Mouse (Mus musculus) megakaryocyte progenitor cell, adult 5-6 weeks (primary cell): ENCODE data around the gene Slco4c1. TPM values are rescaled to one million over a fixed set of nuclear protein-coding genes. Genes with fewer than 3 reads are reported as not detected.
A peak's percentile ranks its signal among the peaks of the same experiment; 100 is the strongest.

ENCODE experiments used
- ATAC-seq: replicated peaks from 2 replicates; pipeline ENCODE4 v1.8.0; 2016; ENCODE audit warnings: mild to moderate bottlenecking, moderate TSS enrichment, inconsistent platforms; ENCODE audit not compliant: poor library complexity
- total RNA-seq, 2 experiments: library from RNA; stranded (forward) in 1 of 2; stranded (reverse) in 1 of 2; fragments of 157-497, 149-512 nt in 1 of 2; fragments of 200-1000 nt in 1 of 2; gene quantifications; 2 replicates each; pipeline versions ENCODE4 v1.2.3 to v1.2.4; 2015 to 2017

Slco4c1 gene
- 3.3 and 3.6 TPM in 2 replicates for total RNA-seq (2015)
- 1.7 and 2.1 TPM in 2 replicates for total RNA-seq (2017)

DNA sequence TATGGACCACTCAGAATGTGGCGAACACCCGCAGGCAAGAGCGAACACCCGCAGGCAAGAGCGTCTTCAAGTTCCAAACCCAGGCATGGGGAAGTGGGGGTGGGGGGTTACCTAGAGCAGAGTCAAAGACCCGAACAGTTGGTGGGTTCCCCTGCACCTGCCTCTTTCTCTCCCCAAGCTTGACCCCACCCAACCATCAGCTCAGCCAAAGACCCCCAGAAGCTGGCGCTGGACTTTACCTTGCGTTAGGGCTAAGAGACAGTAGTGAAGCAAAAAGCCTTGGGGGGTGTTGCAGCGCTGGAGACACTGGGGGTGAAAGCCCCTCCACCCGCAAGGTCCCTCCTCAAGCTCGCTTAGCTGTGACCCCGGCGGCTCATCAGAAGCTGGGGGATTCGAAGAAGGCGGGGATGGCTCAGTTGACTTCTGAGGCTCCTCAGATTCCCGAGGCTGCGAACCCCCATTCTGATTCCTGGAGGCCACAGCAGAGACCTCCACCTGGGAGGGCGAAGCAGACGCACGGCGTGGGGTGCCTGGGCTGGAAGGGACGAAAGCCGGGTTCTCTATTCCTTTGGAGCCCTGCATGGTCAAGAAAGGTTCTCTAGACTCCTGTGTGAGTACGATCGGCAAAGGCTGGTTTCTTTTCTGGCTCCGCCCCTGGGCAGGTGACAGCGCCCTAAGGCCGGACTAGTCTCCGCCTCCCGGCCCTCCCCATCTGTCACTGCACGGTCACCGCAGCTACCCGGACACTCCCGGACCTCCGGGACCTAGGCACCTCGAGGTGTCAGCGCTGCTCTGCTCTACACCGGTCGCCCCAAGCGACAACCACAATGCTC, at the start of gene Slco4c1:
Slco4c1 (minus strand) TSS at position 644 of the 833 bp plus-strand sequence.
- ATAC-seq: peak; percentile 89

DNA sequence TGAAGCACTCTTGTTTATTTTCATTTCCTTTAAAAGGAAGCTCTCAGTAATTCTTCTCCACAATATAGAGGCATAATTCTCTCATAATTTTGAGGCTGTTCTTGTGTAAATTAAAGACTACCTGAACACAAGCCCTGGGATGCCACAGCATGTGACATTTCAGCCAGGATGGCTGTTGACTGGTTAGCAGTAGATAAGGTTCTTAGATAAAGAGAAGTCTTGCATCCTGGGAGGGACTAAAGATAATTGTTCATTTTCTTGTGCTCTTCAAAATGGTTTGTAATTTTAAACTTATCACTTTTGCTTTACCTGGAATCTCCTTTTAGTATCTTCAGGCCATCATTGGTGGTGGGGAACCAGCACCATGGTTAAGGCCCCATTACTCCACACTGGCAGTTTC, 45.4 kb upstream of the Slco4c1 start:
- no peak for ATAC-seq

DNA sequence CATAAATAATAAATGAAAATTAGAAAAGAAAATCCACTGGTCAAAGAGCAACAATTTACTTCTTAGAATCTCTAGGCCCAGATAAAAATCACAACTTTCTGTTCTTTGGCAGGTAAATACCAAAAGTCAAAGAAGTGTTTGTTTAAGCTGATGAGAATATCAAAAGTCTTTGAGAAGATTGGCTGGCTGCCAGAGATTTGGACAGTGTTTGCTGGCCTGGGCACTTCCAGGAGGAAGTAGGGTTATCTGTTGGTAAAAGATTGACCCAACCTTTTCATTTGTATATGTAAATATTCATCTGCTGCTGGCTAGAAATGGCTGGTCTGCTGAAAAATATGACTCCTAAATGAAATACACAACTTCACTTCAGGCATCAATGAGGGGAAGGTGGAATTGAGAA, 11.8 kb upstream of the Slco4c1 start:
- no peak for ATAC-seq

DNA sequence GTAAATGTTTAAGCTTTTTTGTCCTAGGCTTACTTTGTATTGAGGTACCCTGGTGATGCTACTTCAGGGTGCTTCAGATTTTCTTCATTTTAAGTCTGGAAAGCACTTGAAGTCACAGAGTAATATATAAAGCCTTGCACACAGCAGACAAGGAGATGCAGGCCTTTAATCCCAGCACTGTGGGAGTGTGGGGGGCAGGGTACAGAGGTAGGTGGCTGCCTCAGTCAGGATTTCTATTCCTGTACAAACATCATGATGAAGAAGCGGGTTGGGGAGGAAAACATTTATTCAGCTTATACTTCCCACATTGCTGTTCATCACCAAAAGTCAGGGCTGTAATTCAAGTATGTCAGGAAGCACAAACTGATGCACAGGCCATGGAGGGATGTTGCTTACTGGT, 6.6 kb upstream of the Slco4c1 start:
- ATAC-seq: no peak

DNA sequence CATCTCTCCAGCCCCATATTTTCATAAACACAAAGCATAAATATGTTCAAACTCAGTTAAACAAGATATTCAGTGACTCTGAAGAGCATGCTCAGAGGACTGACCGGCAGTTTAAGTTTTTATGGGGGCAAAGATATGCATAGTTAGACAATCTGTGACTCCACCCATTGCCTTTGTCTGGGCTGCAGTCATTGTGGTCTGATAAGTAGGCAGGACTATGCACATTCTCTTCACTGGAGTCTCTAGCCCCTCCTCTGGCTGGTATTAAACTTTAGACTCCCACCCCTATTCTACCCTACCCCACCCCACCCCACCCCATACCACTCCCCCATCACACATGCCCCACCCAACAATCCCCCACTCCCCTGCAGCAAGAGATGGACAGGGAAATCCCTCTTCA, 4.1 kb upstream of the Slco4c1 start:
- ATAC-seq: no peak

DNA sequence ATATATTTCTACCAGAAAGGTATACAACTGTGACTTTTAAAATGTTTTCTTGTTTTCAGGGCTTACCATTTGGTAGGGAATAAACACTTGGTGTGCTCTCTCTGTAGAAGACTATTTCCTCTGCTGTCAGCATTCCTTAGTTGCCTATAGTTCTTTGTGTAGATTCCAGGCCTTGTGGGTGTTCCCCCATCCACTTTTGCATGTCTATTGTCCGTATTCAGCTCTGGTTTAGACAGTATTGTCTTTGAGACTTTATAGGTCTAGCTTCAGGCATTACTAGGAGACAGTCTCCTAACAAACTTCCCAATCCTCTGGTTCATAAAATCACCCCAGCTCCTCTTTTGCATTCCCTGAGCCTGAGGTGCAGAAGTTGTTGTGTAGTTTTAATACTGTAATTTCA, 2.7 kb upstream of the Slco4c1 start:
- ATAC-seq: no peak

DNA sequence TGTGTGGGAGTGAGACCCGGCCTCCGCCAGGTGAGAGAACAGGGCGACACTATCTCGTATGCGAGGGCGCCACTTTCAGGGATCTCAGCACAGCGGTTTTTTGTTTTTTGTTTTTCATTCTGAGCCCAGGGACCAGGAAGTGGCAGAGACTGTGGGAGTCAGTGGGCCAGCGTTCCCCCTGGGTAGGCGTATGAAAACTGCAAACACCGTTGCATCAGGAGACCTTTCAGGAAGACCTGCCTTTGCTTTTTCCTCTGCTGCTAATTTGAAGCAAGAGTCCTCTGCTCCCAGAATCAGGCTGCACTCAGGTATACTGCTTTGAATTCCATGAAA, 356 bp upstream of the Slco4c1 start:
- ATAC-seq: peak; percentile 47

DNA sequence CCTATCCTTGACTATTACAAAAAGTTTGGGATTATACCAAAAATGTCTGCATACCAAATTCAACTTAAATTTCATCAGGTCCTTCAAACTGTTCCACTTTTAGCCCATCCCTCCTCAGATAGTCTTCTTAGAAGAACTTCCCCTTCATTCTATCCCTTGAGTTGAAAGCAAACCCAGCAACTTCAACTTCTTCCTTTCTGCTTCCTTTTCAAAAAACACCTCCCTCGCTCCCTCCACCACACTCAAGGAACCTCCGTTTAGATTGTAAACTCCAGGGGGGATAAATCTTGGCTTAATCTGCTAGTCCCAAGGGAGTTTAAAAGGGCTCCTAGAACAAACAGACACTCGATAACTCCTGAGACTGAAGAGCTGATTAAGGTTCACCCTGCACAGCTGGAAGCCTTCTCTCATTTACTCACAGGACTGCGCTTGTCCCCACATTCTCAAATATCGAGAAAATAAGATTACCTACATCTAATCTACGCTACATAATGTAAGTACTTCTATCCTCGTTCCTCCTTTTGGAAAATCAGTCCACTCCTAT, 1.1 kb downstream of the Slco4c1 start:
- peak; percentile 30 for ATAC-seq

DNA sequence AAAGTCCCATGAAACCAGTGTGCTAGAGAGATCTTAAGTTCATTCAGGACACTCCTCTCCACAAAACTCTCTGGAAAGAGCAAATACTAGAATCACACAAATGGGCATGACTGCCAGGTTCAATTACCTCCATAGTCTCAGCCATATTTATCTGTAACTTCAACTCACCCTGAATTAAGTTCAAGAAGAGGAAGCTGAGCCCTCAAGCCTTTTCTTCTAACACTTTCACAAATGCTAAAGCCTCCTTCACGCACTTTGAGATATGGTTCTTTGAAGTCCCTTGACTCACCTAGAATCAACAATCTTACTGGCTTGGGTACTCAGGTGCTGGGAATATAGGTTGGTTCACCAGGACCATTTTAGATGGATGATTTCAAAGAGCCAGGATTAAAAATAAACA, 3.2 kb downstream of the Slco4c1 start:
- ATAC-seq: no peak

DNA sequence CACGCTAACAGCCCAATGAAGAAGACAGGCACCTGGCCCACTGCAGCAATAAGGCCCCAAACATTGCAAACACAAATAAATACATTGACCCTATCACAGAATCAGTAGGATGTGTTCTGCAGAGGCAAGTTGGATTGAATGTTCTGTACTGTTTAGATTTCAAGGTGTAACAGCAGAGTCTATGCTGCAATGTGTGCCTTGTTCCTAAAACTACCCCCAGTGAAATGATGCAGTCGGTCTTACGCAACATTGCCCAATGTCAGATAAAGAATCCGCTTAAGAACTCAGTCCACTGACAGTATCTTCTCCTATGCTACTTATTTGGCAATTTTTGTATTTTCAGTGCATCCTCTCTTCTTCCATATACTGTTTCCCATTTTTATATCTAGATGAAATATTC, 6.0 kb downstream of the Slco4c1 start:
- peak; percentile 98 for ATAC-seq

DNA sequence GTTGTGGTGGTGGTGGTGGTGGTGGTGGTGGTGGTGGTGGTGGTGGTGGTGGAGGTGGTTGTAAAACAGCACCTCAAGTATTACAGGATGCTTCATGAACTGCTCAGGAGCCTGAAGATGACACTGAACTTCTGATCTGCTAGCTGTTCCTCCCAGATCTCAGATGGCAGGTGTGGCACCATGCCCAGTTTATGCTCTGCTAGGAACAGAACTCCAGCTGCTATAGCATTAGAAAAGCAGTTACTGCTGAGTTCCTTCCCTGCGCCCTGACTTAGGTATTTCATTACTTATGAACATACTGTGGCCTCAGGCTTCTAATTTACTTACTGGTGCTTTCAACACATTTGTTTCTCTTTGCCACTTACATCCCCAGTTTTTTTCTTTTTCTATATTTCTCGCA, 7.9 kb downstream of the Slco4c1 start:
- no peak for ATAC-seq

DNA sequence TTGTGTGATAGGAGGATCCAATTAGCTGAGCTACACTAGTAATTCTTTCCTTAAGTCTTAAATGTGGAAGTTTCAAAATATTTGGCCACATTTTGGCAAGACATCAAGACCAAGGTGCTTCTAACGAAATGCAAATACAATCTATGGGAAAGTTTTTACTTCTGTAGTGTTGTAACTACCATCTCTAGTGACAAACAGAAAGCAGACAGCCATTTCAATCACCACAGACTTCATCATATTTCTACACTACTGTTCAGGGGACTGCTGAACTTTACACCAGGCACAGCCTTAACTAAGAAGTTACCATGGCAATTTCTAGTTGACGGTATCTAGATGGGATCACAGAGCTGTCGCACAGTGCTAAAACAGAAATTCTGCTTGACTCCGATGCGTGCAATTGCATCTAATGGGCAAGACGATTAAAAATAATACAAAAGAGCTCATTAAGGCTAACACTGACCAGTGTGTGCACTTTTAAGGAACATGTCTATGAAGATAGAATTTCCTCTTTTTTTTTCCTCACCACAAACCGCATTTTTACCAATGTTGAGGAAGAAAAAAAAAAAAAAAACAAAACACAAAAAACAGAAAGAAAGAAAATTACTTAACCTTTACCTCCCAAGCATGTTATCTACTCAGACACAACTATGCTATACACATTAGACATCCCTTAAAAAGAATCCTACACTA, 11.8 kb downstream of the Slco4c1 start:
- peak; percentile 87 for ATAC-seq

DNA sequence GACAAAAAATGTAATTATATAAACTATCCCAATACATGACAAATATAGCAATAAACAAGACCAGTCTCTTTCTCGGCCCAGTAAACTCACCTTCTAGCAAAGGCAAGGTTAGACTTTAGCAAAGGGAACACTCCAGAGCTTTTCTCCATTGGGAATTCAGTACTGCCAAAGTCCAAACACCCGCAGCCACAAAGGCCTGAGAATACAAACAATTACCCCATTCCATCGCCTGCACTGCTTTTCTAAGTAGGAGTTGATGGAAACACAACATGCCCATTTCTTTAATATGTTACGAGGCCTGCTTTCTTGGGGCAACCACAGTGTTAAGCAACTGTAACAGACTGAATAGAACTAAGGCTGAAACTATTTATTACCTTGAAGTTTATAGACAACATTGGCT, 18.4 kb downstream of the Slco4c1 start:
- ATAC-seq: no peak

DNA sequence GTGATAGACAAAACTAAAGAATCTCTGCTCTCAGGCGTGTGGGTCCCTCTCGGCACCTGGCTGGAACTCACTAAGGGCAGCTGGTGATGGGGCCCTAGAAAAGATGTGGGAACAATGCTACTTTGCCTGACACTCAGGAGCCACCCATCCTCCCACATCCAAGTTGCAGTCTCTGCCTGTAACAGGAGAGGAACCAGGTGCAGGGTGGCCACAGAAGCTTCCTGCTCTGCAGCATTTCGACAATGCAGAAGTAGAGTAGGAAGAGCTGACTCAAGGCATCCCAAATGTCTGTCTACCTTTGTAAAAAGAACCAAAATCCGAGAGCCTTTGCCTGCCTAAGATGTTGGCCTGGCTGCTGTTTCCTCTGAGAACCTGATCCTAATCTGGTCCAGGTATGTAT, 22.9 kb downstream of the Slco4c1 start:
- peak; percentile 76 for ATAC-seq

DNA sequence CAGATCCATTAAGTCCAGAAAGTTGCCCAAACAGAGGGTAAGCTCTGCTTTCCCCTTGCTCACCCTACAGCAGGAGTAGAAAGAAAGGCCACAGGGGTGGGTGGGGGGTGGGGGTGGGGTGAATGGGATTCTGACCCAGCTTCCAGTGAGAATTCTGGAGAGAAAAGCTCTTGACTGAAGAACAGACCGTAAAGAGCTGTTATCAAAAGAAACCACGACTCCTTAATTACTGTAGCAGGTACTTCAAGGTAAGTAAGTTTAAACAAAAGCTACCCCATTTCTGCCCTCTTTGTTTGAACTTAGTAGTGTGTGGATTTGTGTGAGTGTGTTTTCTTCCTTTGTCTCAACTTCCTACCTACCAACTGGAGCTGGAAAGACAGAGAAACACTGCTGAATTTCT, 23.4 kb downstream of the Slco4c1 start:
- ATAC-seq: no peak

DNA sequence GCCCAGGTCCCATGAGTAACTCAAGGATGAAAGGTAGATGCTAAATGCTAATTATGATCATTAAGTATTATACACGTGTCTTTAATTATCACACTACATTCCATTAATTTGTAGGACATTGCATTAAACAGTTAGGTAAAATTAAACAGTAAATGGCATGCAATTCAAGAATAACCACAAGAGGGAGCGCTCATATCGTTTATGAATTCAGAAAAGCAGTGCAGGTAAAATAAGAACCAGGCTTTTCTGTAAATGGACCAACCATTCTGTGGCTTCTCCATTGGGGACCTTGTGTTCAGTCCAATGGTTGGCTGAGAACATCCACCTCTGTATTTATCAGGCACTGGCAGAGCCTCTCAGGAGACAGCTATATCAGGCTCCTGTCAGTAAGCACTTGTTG, 25.2 kb downstream of the Slco4c1 start:
- peak; percentile 86 for ATAC-seq

DNA sequence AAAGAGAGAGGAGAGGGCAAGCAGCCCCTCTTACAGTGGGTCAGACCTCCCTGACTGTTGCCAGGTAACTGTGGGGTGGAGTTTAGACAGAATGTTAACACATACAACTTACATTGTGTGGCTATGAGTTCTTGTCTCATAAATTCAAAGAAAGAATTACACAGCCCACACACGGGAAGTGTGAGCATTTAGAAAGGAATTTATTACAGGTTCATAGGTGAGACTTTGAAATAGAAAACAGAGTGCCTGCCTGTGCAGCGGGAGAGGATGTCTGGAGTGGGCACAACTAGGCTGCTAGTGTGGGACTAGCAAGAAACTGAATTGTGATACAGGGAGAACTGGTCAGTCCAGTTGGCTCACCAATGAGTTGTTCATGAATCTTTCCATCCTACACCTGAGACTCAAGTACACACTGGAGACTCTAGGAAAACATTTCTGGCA, 66.7 kb downstream of the Slco4c1 start:
- no peak for ATAC-seq

DNA sequence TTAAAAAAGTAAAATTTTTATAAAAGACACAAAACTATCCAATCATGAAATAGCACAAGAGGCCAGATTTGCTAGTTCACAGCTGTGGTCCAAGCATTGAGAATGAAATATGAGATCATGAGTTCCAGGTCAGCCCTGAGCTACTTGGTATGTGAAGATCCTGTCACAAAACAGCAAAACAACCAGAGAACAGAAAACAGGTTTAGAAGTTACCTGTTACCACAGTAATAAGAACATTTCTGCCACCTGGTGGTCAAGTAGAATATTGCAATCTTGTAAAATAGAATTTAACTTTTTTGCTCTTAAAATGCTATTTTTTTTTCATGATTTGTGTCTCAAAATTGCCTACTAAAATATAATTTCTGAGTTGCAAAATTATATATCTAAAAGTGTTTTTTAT, 70.4 kb downstream of the Slco4c1 start:
- ATAC-seq: peak; percentile 65; the same call in 1 of the 2 replicates

DNA sequence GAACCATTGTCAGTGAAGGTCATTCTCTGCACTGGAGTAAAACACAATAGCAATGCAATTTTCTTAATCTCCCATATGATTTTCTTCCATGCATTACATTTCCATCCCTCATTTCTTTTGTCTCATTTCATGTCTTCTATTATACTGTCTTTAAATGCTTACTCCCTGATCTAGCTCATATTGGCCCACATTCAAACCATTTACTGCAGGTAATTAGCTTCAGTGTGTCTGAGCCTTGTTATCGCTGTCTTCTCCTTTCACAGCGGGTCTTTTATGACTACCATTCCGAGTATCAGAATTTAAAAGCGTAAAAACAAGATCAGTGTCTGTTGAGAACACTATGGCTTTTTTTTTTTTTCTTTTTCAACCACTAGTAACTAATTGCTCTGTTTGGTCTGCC, 77.3 kb downstream of the Slco4c1 start:
- ATAC-seq: no peak

DNA sequence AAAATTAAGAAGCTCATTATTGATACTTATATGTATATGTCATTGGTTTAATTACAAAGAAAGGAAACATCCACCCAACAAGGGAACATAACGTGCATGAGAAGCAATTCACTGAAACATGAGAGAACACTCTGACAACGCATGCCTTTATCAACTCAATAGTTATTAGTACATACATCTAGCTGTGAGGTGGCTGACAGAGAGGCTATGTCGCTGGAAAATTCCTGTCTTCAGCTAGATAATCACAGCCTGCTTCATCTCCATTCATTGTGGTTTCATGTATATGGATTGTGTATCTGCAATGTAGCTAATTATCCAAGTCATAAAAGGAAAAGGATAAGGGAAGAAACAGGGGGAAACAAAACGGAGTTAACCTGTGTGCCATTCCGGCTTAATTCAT, 77.7 kb downstream of the Slco4c1 start:
- no peak for ATAC-seq

DNA sequence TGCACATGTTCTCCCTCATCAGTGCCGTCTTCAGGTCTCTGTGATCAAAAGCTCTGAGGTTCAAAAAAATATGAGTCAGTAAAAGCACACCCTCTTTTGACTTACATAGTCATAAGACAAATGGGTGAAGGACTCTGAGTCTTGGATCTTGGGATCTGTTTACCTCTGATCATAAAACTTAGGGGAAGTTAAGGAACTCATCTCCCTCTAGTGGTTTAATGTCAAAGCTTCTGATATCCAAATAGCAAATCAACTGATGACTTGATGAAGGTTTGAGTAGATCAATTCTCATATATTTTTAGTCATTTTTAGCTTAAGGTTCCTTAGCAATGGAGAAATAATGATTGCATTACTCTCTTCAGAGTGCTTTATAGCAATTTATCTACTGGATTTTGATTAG, 82.7 kb downstream of the Slco4c1 start:
- no peak for ATAC-seq

DNA sequence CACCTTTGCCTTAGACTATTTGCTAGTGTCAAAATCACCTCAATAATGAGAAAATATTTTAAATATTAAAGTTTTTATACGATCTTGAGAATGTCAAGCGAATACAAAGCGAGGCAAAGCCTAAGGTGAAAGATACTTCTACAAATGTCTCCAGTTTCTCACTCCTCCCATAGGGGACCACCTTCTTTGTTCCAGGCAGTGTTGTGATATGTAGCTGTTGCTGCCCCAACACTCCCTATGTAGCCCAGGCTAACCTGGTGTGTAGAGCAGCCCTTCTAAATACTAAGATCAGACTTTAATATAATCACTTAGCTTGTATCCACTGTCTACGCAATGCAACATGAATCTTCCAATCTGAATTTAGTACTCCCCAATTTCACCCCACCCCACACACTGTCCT, 97.8 kb downstream of the Slco4c1 start:
- no peak for ATAC-seq
